Mouse (Mus musculus) urinary bladder, postnatal 25 days (tissue): Measurements from ENCODE around the gene F2rl3.

Experiments used
- DNase-seq: peaks from one replicate; pipeline ENCODE4 v3.0.0; 2022; ENCODE audit warnings: low spot score

F2rl3 gene

GRCm38 (mm10) chr8:72765696-72766095, 4.0 kb downstream of the F2rl3 start:
- no peak for DNase-seq

- peak; percentile 2 for DNase-seq
Measured at GRCm38 (mm10) chr8:72766777-72767176, 5.1 kb downstream of the F2rl3 start.

- no peak for DNase-seq
Measured at GRCm38 (mm10) chr8:72777797-72778196, 16.1 kb downstream of the F2rl3 start.

GRCm38 (mm10) chr8:72780644-72781043, 19.0 kb downstream of the F2rl3 start:
- DNase-seq, result no peak

GRCm38 (mm10) chr8:72801583-72801982, 39.9 kb downstream of the F2rl3 start:
- no peak for DNase-seq

- DNase-seq, result no peak
Measured at GRCm38 (mm10) chr8:72812690-72813089, 51.0 kb downstream of the F2rl3 start.
